Mouse (Mus musculus): Measurements from ENCODE around the gene Vtn.

GRCm38 (mm10) chr11:78513106-78513790, 14.4 kb downstream of the Vtn start:
- TF ChIP-seq CTCF (IDR thresholded peaks at IDR 0.05; ENCODE audit: control insufficient read depth, insufficient read depth, low read length), result no peak
- TF ChIP-seq POLR2A (IDR thresholded peaks at IDR 0.05; ENCODE audit: borderline replicate concordance, control insufficient read depth, low read depth, low read length), result no peak
